Mouse (Mus musculus) erythroblast, adult 5-6 weeks (primary cell): ENCODE data around the gene Iffo1. TPM values are rescaled to one million over a fixed set of nuclear protein-coding genes. Genes with fewer than 3 reads are reported as not detected.

Experiments
- ATAC-seq: replicated peaks from 2 replicates; pipeline ENCODE4 v1.8.0; 2016; ENCODE audit warnings: moderate number of reproducible peaks, mild to moderate bottlenecking, moderate TSS enrichment, inconsistent platforms; ENCODE audit not compliant: poor library complexity, low FRiP score, severe bottlenecking
- total RNA-seq, 2 experiments: library from RNA; stranded (forward) in 1 of 2; stranded (reverse) in 1 of 2; fragments of 150-400 nt in 1 of 2; fragments of 200-764, 138-1000 nt in 1 of 2; gene quantifications; 2 replicates each; pipeline versions ENCODE4 v1.2.3 to v1.2.4; 2015 to 2017; ENCODE audit warnings: low replicate concordance in 2 of 2

The Iffo1 gene
- total RNA-seq, 2 experiments from 2014 or later = 2.2 to 3.1 TPM

GRCm38 (mm10) chr6:125137002-125137671 lies 7.9 kb upstream of the Iffo1 start:
- ATAC-seq = peak; percentile 57; the same call in 1 of the 2 replicates

GRCm38 (mm10) chr6:125139747-125140146 lies 5.3 kb upstream of the Iffo1 start:
- ATAC-seq = no peak

GRCm38 (mm10) chr6:125142436-125142835 lies 2.6 kb upstream of the Iffo1 start:
- ATAC-seq = no peak

GRCm38 (mm10) chr6:125143128-125143527 lies 1.9 kb upstream of the Iffo1 start:
- ATAC-seq = no peak

- ATAC-seq = no peak
Observed at GRCm38 (mm10) chr6:125143904-125144303, 1.1 kb upstream of the Iffo1 start.

GRCm38 (mm10) chr6:125145479-125145951 lies 474 bp downstream of the Iffo1 start:
- peak; percentile 51; the same call in 1 of the 2 replicates for ATAC-seq

GRCm38 (mm10) chr6:125146148-125146547 lies 1.1 kb downstream of the Iffo1 start:
- no peak for ATAC-seq

GRCm38 (mm10) chr6:125146797-125147196 lies 1.8 kb downstream of the Iffo1 start:
- ATAC-seq = no peak

GRCm38 (mm10) chr6:125147329-125147728 lies 2.3 kb downstream of the Iffo1 start:
- no peak for ATAC-seq

- no peak for ATAC-seq
Observed at GRCm38 (mm10) chr6:125148251-125148925, 3.3 kb downstream of the Iffo1 start.

- ATAC-seq = no peak
Observed at GRCm38 (mm10) chr6:125148926-125149568, 4.0 kb downstream of the Iffo1 start.

GRCm38 (mm10) chr6:125149569-125149950 lies 4.5 kb downstream of the Iffo1 start:
- no peak for ATAC-seq

- ATAC-seq = no peak
Observed at GRCm38 (mm10) chr6:125152212-125153017, 7.4 kb downstream of the Iffo1 start.

- ATAC-seq = no peak
Observed at GRCm38 (mm10) chr6:125153018-125153389, 8.0 kb downstream of the Iffo1 start.

- no peak for ATAC-seq
Observed at GRCm38 (mm10) chr6:125153682-125154081, 8.6 kb downstream of the Iffo1 start.

- no peak for ATAC-seq
Observed at GRCm38 (mm10) chr6:125154550-125154949, 9.5 kb downstream of the Iffo1 start.

GRCm38 (mm10) chr6:125155262-125155661 lies 10.2 kb downstream of the Iffo1 start:
- ATAC-seq = no peak

- ATAC-seq = no peak
Observed at GRCm38 (mm10) chr6:125156491-125156890, 11.4 kb downstream of the Iffo1 start.

GRCm38 (mm10) chr6:125156903-125157614 lies 12.0 kb downstream of the Iffo1 start:
- no peak for ATAC-seq
